Comparison of ENCODE assay signal across 15 mouse cellular contexts in genomic region chr13:118310080-118310479, GRCm38 (mm10).
"Had no signal": no experiment of that assay in that cellular context is flagged by ENCODE, and none has a peak within 500 bp of the region (broad histone marks: within the 10 kb centered on the region; RNA-seq: fewer than 3 reads in every experiment).

No protein-coding gene starts in this region.

- H3K36me3 ChIP-seq: neural tube, embryonic 13.5 days; neural tube, embryonic 15.5 days; stomach, embryonic 15.5 days had no signal

- H3K4me3 ChIP-seq: neural tube, embryonic 13.5 days; neural tube, embryonic 15.5 days; stomach, embryonic 15.5 days had no signal

- DNase-seq: retina, postnatal 1 day; right cerebral cortex, adult 18-20 months; right cerebral cortex, postnatal 14 days; right cerebral cortex, postnatal 25 days; right cerebral cortex, postnatal 4 days; spleen, adult 18-20 months; thymus, adult 18-20 months; thymus, adult 2 months; thymus, postnatal 14 days; thymus, postnatal 25 days; thymus, postnatal 36 days; thymus, postnatal 4 days had no signal

- H3K4me2 ChIP-seq: neural tube, embryonic 13.5 days; neural tube, embryonic 15.5 days; stomach, embryonic 15.5 days had no signal

- H3K27me3 ChIP-seq: neural tube, embryonic 13.5 days; neural tube, embryonic 15.5 days; stomach, embryonic 15.5 days had no signal
